Mouse (Mus musculus) heart, adult 2 months (tissue): Measurements from ENCODE around the gene Dlg1. TPM values are rescaled to one million over a fixed set of nuclear protein-coding genes. Genes with fewer than 3 reads are reported as not detected.

Experiments used
- DNase-seq, 2 experiments: peaks; one replicate each; pipeline ENCODE4 v3.0.0; 2021
- H3K27ac ChIP-seq: fragments of 200-600 bp; 2 replicates; pipeline ENCODE4 v1.8.1; 2022
- H3K27me3 ChIP-seq: fragments of 200-500 bp; 2 replicates; pipeline ENCODE4 v1.6.1; 2012; ENCODE audit warnings: mild to moderate bottlenecking, low read length, inconsistent platforms, mixed read lengths; ENCODE audit not compliant: control insufficient read depth, insufficient read depth
- H3K36me3 ChIP-seq: fragments of 200-500 bp; 2 replicates; pipeline ENCODE4 v1.6.1; 2012; ENCODE audit warnings: low read length, inconsistent platforms; ENCODE audit not compliant: control insufficient read depth, insufficient read depth
- H3K4me1 ChIP-seq: fragments of 200-500 bp; 2 replicates; pipeline ENCODE4 v1.6.1; 2011; ENCODE audit warnings: low read length; ENCODE audit not compliant: control insufficient read depth, insufficient read depth
- H3K4me3 ChIP-seq: fragments of 200-600 bp; 2 replicates; pipeline ENCODE4 v1.8.1; 2022
- H3K79me2 ChIP-seq: fragments of 200-500 bp; replicated peaks from 2 replicates; pipeline ENCODE4 v1.6.1; 2012; ENCODE audit warnings: mild to moderate bottlenecking, inconsistent platforms, low read length, moderate library complexity, mixed read lengths; ENCODE audit not compliant: control insufficient read depth, insufficient read depth
- H3K9ac ChIP-seq: fragments of 200-500 bp; 2 replicates; pipeline ENCODE4 v1.6.1; 2012; ENCODE audit warnings: low read depth, mild to moderate bottlenecking, control low read depth, inconsistent platforms, low read length, mixed read lengths
- CTCF ChIP-seq: fragments of 200-600 bp; IDR thresholded peaks from 2 replicates; pipeline ENCODE4 v1.8.1; 2022; ENCODE audit warnings: antibody characterized with exemption, mild to moderate bottlenecking, moderate library complexity
- EP300 ChIP-seq: fragments of 200-500 bp; IDR thresholded peaks from 2 replicates; pipeline ENCODE4 v1.6.1; 2011; ENCODE audit warnings: low read depth, low read length, control low read depth; ENCODE audit not compliant: insufficient read depth
- POLR2A ChIP-seq: fragments of 200-500 bp; IDR thresholded peaks from 2 replicates; pipeline ENCODE4 v1.6.1; 2011; ENCODE audit warnings: mild to moderate bottlenecking, low read depth, low read length, control low read depth; ENCODE audit not compliant: insufficient read depth
- WGBS: fragments of 180-500 bp; shearing (Covaris S2); methylation state at CpG from one replicate; pipeline ENCODE4 v1.1.7; 2018; 5-methylcytosine and 5-hydroxymethylcytosine counted together
- intact Hi-C: fragments of 180-260 bp; cut with DNase I; formaldehyde crosslinking; loops from one replicate; pipeline ENCODE4 v1.15.1; 2025
- polyA plus RNA-seq: library from polyadenylated mRNA; depleted of rRNA; stranded (reverse); fragments of >200 nt; gene quantifications from 2 replicates; pipeline ENCODE4 v1.2.3, GENCODE M21; 2012
- total RNA-seq, 2 experiments: library from RNA; stranded (reverse); gene quantifications; 2 replicates each; pipeline ENCODE4 v1.2.3; 2021

Gene Dlg1
- total and polyA plus RNA-seq, 3 experiments, result 14.9 to 61.9 (median 56.2) TPM

- DNase-seq, result peak; percentile 76 to 82
- TF ChIP-seq CTCF, result no peak
- TF ChIP-seq EP300, result 0 out of 2 replicates have a peak, but pooled peaks have one; percentile 40
- peak; percentile 11; the same call in 1 of the 2 replicates for TF ChIP-seq POLR2A
Observed at GRCm38 (mm10) chr16:31740271-31740670, 77.0 kb downstream of the Dlg1 start.

DNA sequence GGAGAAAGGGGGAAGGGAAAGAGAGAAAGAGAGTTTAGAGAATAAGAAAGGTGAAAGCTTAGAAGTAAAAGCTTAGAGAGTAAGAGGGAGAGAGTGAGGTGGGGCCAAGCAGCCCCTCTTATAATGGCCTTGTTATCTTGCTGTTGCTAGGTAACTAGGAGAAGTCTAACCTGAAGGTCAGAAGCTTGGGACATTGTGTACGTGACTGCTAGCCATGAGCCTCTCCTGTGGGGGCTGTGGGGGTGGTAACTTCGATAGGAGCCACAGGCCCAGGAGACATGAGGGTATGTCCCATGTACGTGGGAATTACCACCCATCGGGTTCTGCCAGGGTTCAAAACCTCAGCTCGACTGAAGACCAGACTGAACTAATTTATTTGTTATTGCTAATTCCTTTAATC, 77.5 kb downstream of the Dlg1 start:
- Histone ChIP-seq H3K4me3 (no peak overlapping the region), H3K4me1 (peaks cover 11% of the 10 kb centered on the region), H3K27ac (peak overlapping the region; percentile 83), H3K27me3 (no peaks in the 10 kb centered on the region), H3K9ac (no peak overlapping the region), H3K36me3 (peaks cover 7% of the 10 kb centered on the region), H3K79me2 (peaks cover 3% of the 10 kb centered on the region; the same call in 1 of the 2 replicates)
- intact Hi-C loops, result no loop called here
- no peak for TF ChIP-seq POLR2A
- no peak for TF ChIP-seq CTCF
- TF ChIP-seq EP300, result 0 out of 2 replicates have a peak, but pooled peaks have one; percentile 51
- DNase-seq, result peak; percentile 51 to 55
- 49% methylated on average over 5 of the region's 5 CpGs for WGBS

More at GRCm38 (mm10) chr16:31740271-31740670, 77.0 kb downstream of the Dlg1 start:
- Histone ChIP-seq H3K4me1 (peaks cover 11% of the 10 kb centered on the region), H3K4me3 (no peak overlapping the region), H3K27ac (peak overlapping the region; percentile 83), H3K79me2 (peaks cover 2% of the 10 kb centered on the region; the same call in 1 of the 2 replicates), H3K9ac (no peak overlapping the region), H3K27me3 (no peaks in the 10 kb centered on the region), H3K36me3 (peaks cover 7% of the 10 kb centered on the region)
- intact Hi-C loops, result no loop called here
- 26% methylated on average over 8 of the region's 8 CpGs for WGBS

DNA sequence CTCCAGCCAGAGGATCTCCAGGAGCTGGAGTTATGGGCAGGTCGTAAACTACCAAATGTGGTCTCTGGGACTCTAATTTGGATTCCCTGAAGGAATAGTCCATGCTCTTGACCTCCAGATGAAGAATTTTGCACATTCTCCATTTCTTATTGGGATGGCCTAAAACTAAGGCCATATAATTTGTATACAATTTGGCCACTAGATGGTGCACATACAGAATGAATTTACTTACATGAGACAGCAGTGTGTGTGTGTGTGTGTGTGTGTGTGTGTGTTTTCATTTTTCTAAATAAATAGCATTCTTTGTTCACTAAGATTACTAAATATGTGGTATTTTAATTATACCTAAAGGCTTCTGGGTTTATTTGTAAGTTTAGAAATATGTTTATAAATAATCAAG, 87.3 kb downstream of the Dlg1 start:
- H3K4me1 ChIP-seq, result no peaks in the 10 kb centered on the region; the same call in none of the 2 replicates
- H3K27me3 ChIP-seq, result no peaks in the 10 kb centered on the region
- intact Hi-C loops, result loop anchor here (1.0 kb wide), 1 partner anchor 168 kb away; no protein-coding TSS in a partner anchor
- TF ChIP-seq CTCF (peak; percentile 74), EP300 (no peak)
- no peak overlapping the region for H3K4me3 ChIP-seq
- no peak for DNase-seq
- 91% methylated on average over 1 of the region's 1 CpGs for WGBS
- no peak overlapping the region for H3K9ac ChIP-seq
- peaks cover 5% of the 10 kb centered on the region for H3K79me2 ChIP-seq
- no peak overlapping the region for H3K27ac ChIP-seq
- H3K36me3 ChIP-seq, result peaks cover 2% of the 10 kb centered on the region; the same call in 1 of the 2 replicates

GRCm38 (mm10) chr16:31754172-31755025, 91.2 kb downstream of the Dlg1 start:
- 46% methylated on average over 19 of the region's 19 CpGs for WGBS
- H3K4me1 ChIP-seq, result peaks cover 2% of the 10 kb centered on the region
- H3K27me3 ChIP-seq, result no peaks in the 10 kb centered on the region
- no peak overlapping the region for H3K4me3 ChIP-seq
- intact Hi-C loops, result no loop called here
- no peak overlapping the region for H3K27ac ChIP-seq
- DNase-seq, result no peak
- H3K9ac ChIP-seq, result no peak overlapping the region
- H3K79me2 ChIP-seq, result no peaks in the 10 kb centered on the region; the same call in none of the 2 replicates
- TF ChIP-seq CTCF, result no peak
- TF ChIP-seq EP300, result no peak
- no peak for TF ChIP-seq POLR2A
- peaks cover 1% of the 10 kb centered on the region; the same call in 1 of the 2 replicates for H3K36me3 ChIP-seq

DNA sequence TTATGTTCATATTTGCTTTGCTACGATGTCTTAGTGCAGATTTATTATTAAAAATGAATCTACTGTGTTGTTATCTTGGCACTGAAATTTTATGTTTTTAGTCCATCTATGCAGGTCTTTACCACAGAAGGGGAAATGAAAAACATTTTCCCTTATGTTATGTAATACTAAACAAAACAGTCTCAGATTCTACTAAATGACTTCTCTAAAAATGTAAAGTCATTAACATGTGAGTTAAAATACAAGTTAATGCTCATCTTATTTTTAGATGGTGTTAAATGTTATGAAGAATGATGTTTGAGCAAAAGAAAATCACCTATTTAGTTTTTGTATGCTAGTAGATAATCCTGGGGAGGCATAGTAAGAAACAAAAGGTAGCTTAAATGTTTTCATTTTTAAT, 91.8 kb downstream of the Dlg1 start:
- no peak overlapping the region for H3K4me3 ChIP-seq
- no peaks in the 10 kb centered on the region; the same call in 1 of the 2 replicates for H3K79me2 ChIP-seq
- intact Hi-C loops, result no loop called here
- H3K9ac ChIP-seq, result no peak overlapping the region
- H3K36me3 ChIP-seq, result peaks cover 6% of the 10 kb centered on the region
- peaks cover 2% of the 10 kb centered on the region for H3K4me1 ChIP-seq
- WGBS, result 85% methylated on average over 1 of the region's 1 CpGs
- no peak overlapping the region for H3K27ac ChIP-seq
- no peaks in the 10 kb centered on the region for H3K27me3 ChIP-seq
- no peak for DNase-seq
- TF ChIP-seq EP300 (no peak), POLR2A (no peak), CTCF (no peak)

DNA sequence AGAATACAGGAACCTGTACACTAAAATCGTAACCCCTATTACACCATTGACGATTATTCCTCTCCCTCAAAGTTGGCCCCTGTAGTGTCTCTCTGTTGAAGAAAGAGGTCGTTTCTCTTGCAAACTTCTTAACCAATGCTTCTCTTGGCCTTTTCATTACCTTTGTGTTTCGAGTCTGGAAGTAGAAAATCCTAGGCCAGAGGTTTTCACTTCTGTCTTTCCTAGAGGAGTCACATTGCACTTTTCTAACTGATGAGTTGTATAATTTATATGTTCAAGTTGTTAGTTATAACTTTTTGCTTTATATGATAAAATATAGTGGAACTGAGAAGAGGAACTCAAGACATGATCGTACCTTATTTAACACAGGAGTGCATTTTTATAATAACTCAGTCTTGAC, 93.2 kb downstream of the Dlg1 start:
- intact Hi-C loops, result no loop called here
- Histone ChIP-seq H3K4me1 (peaks cover 2% of the 10 kb centered on the region), H3K27ac (no peak overlapping the region), H3K4me3 (no peak overlapping the region), H3K79me2 (no peaks in the 10 kb centered on the region; the same call in 1 of the 2 replicates), H3K9ac (no peak overlapping the region), H3K36me3 (peaks cover 8% of the 10 kb centered on the region), H3K27me3 (no peaks in the 10 kb centered on the region)
- 89% methylated on average over 5 of the region's 5 CpGs for WGBS
- TF ChIP-seq CTCF, result no peak
- no peak for TF ChIP-seq EP300
- no peak for TF ChIP-seq POLR2A
- no peak for DNase-seq
